Mouse (Mus musculus): ENCODE results near the gene Gys1. TPM values are rescaled to one million over a fixed set of nuclear protein-coding genes. Genes with fewer than 3 reads are reported as not detected.

Gys1 gene
- polyA plus RNA-seq, 2 experiments, result 35.8 to 44.1 TPM

- H3K9me3 ChIP-seq (ENCODE audit: control insufficient read depth, low read length), result no peaks in the 10 kb centered on the region
- no peak overlapping the region for H3K4me2 ChIP-seq (replicated peaks; ENCODE audit: low read depth, low read length, severe bottlenecking)
- peaks cover 11% of the 10 kb centered on the region for H3K36me3 ChIP-seq (ENCODE audit: control insufficient read depth, insufficient read depth, low read length)
- H3K27me3 ChIP-seq (ENCODE audit: control insufficient read depth, insufficient read depth, low read length), result no peaks in the 10 kb centered on the region
- ATAC-seq (ENCODE audit: low FRiP score, low read depth), result no peak
- WGBS, result 83% methylated on average over 2 of the region's 2 CpGs
- no peak overlapping the region for H3K4me3 ChIP-seq (replicated peaks; ENCODE audit: low read length)
- no peak overlapping the region for H3K9ac ChIP-seq (ENCODE audit: low read depth, low read length, severe bottlenecking)
- no peak for TF ChIP-seq POLR2A (IDR thresholded peaks at IDR 0.05; ENCODE audit: borderline replicate concordance, extremely low read depth, insufficient read depth, insufficient read length)
- DNase-seq (ENCODE audit: low spot score), result no peak
- H3K4me1 ChIP-seq (ENCODE audit: control insufficient read depth, insufficient read depth, low read length), result peaks cover 11% of the 10 kb centered on the region
- H3K27ac ChIP-seq (replicated peaks; ENCODE audit: low read depth, low read length), result no peak overlapping the region
Measured at GRCm38 (mm10) chr7:45396787-45397186, 37.9 kb upstream of the Gys1 start.

GRCm38 (mm10) chr7:45401521-45402085 lies 33.0 kb upstream of the Gys1 start:
- Histone ChIP-seq H3K9ac (ENCODE audit: low read depth, low read length, severe bottlenecking) (no peak overlapping the region), H3K4me1 (ENCODE audit: control insufficient read depth, insufficient read depth, low read length) (peaks cover 3% of the 10 kb centered on the region; the same call in 1 of the 2 replicates), H3K4me2 (replicated peaks; ENCODE audit: low read depth, low read length, severe bottlenecking) (no peak overlapping the region), H3K36me3 (ENCODE audit: control insufficient read depth, insufficient read depth, low read length) (no peaks in the 10 kb centered on the region), H3K27me3 (ENCODE audit: control insufficient read depth, insufficient read depth, low read length) (peaks cover 14% of the 10 kb centered on the region), H3K27ac (replicated peaks; ENCODE audit: low read depth, low read length) (no peak overlapping the region), H3K9me3 (ENCODE audit: control insufficient read depth, low read length) (no peaks in the 10 kb centered on the region), H3K4me3 (replicated peaks; ENCODE audit: low read length) (no peak overlapping the region)
- DNase-seq (ENCODE audit: low spot score) (no peak), ATAC-seq (ENCODE audit: low FRiP score, low read depth) (no peak)
- no peak for TF ChIP-seq POLR2A (IDR thresholded peaks at IDR 0.05; ENCODE audit: borderline replicate concordance, extremely low read depth, insufficient read depth, insufficient read length)
- WGBS, result 70% methylated on average over 10 of the region's 10 CpGs

DNA sequence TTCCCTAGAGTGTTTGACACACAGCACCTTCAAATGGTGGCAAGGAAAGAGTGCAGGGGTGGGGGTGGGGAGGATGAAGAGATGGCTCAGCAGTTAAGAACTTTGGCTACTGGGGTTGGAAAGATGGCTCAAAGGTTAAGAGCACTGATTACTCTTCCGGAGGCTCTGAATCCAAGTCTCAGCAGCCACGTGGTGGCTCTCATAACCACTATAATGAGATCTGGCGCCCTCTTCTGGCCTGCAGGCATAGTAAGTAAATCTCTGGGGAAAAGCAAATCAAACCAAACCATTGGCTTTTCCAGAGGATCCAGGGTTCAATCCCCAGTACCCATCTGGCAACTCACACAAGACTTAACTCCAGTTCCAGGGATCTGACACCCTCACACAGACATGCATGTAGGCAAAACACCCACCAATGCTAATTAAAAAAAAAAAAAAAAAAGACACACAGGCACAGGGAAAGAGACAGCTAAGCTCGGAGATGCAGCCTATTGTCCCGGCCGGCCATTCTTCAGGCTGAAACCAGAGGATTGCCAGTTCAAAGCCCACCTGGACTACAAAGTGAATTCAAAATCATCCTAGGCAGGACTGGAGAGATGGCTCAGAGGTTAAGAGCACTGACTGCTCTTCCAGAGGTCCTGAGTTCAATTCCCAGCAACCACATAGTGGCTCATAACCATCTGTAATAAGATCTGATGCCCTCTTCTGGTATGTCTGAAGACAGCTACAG lies 30.9 kb upstream of the Gys1 start:
- Histone ChIP-seq H3K27me3 (ENCODE audit: control insufficient read depth, insufficient read depth, low read length) (peaks cover 35% of the 10 kb centered on the region), H3K4me2 (replicated peaks; ENCODE audit: low read depth, low read length, severe bottlenecking) (no peak overlapping the region), H3K4me3 (replicated peaks; ENCODE audit: low read length) (no peak overlapping the region), H3K9me3 (ENCODE audit: control insufficient read depth, low read length) (no peaks in the 10 kb centered on the region), H3K36me3 (ENCODE audit: control insufficient read depth, insufficient read depth, low read length) (no peaks in the 10 kb centered on the region), H3K9ac (ENCODE audit: low read depth, low read length, severe bottlenecking) (no peak overlapping the region), H3K27ac (replicated peaks; ENCODE audit: low read depth, low read length) (no peak overlapping the region), H3K4me1 (ENCODE audit: control insufficient read depth, insufficient read depth, low read length) (peaks cover 3% of the 10 kb centered on the region; the same call in 1 of the 2 replicates)
- no peak for TF ChIP-seq POLR2A (IDR thresholded peaks at IDR 0.05; ENCODE audit: borderline replicate concordance, extremely low read depth, insufficient read depth, insufficient read length)
- ATAC-seq (ENCODE audit: low FRiP score, low read depth) (no peak), DNase-seq (ENCODE audit: low spot score) (peak; percentile 51)
- WGBS, result 45% methylated on average over 6 of the region's 6 CpGs

- Histone ChIP-seq H3K27ac (replicated peaks; ENCODE audit: low read depth, low read length) (no peak within 1 kb of the TSS), H3K36me3 (ENCODE audit: control insufficient read depth, insufficient read depth, low read length) (no peaks in the 10 kb centered on the region), H3K4me1 (ENCODE audit: control insufficient read depth, insufficient read depth, low read length) (peaks cover 3% of the 10 kb centered on the region; the same call in 1 of the 2 replicates), H3K27me3 (ENCODE audit: control insufficient read depth, insufficient read depth, low read length) (peaks cover 36% of the 10 kb centered on the region), H3K4me3 (replicated peaks; ENCODE audit: low read length) (peak within 1 kb of the TSS; percentile 42), H3K9me3 (ENCODE audit: control insufficient read depth, low read length) (no peaks in the 10 kb centered on the region), H3K4me2 (replicated peaks; ENCODE audit: low read depth, low read length, severe bottlenecking) (peak within 1 kb of the TSS; percentile 61), H3K9ac (ENCODE audit: low read depth, low read length, severe bottlenecking) (peak within 1 kb of the TSS; percentile 22; the same call in 1 of the 2 replicates)
- peak; percentile 40 for DNase-seq (ENCODE audit: low spot score)
- TF ChIP-seq POLR2A (IDR thresholded peaks at IDR 0.05; ENCODE audit: borderline replicate concordance, extremely low read depth, insufficient read depth, insufficient read length), result no peak
- 11% methylated on average over 28 of the region's 28 CpGs for WGBS
- ATAC-seq (ENCODE audit: low FRiP score, low read depth), result 0 out of 2 replicates have a peak, but pooled peaks have one; percentile 61
Measured at GRCm38 (mm10) chr7:45405091-45406075, 29.3 kb upstream of the Gys1 start, which contains the start of gene Kcna7. Gene Kcna7 (plus strand): TSS chr7:45405653.

Data from limb, embryonic 14.5 days (tissue).